Mouse (Mus musculus) frontal cortex, adult (tissue): ENCODE measurements around the gene Fam186b.
A peak's percentile ranks its signal among the peaks of the same experiment; 100 is the strongest.

ENCODE experiments used
- ATAC-seq: cut with Nextera tagmentation; 2 replicates; pipeline ENCODE4 v1.9.2; 2017; ENCODE audit warnings: mild to moderate bottlenecking, moderate library complexity, mixed read lengths; ENCODE audit not compliant: low TSS enrichment

Gene Fam186b

GRCm38 (mm10) chr15:99224208-99224911 lies 71.3 kb downstream of the Fam186b start, which contains the start of gene Kcnh3:
Gene Kcnh3, plus strand, starts transcription at chr15:99224861.
- ATAC-seq, result peak; percentile 33

GRCm38 (mm10) chr15:99223585-99224207 lies 72.0 kb downstream of the Fam186b start:
- peak; percentile 39 for ATAC-seq

- ATAC-seq, result no peak
These were observed 72.7 kb downstream of the Fam186b start for GRCm38 (mm10) chr15:99222794-99223584.

- peak; percentile 10; the same call in 1 of the 2 replicates for ATAC-seq
These were observed 74.3 kb downstream of the Fam186b start for GRCm38 (mm10) chr15:99221315-99221952.
